Mouse (Mus musculus) testis, adult 2 months (tissue): ENCODE data around the gene Mdh1b.

Experiments
- CTCF ChIP-seq: fragments of 200-500 bp; IDR thresholded peaks from 2 replicates; pipeline ENCODE4 v1.5.1; 2012; ENCODE audit warnings: low read depth, mild to moderate bottlenecking, inconsistent platforms, low read length, moderate library complexity; ENCODE audit not compliant: control insufficient read depth, insufficient read depth, insufficient replicate concordance
- POLR2A ChIP-seq: fragments of 200-500 bp; IDR thresholded peaks from 2 replicates; pipeline ENCODE4 v1.6.1; 2012; ENCODE audit warnings: low read depth, mild to moderate bottlenecking, inconsistent platforms, low read length, moderate library complexity; ENCODE audit not compliant: control insufficient read depth

- TF ChIP-seq POLR2A, result no peak
- TF ChIP-seq CTCF, result no peak
These were observed 322 bp downstream of the Mdh1b start for GRCm38 (mm10) chr1:63729796-63730195.
